Mouse (Mus musculus) CH12.LX (cell line): ENCODE data around the gene Rnf141.

Experiments used
- CTCF ChIP-seq, 2 experiments: IDR thresholded peaks in 1 of 2; conservative IDR thresholded peaks in 1 of 2; 2 replicates each; pipeline ENCODE4 v1.5.1; 2011 to 2012; ENCODE audit warnings: low read depth in 2 of 2, low read length in 2 of 2, improper control_type of control experiment in 1 of 2, inconsistent platforms in 1 of 2, mild to moderate bottlenecking in 1 of 2, moderate library complexity in 1 of 2
- IRF4 ChIP-seq: IDR thresholded peaks from 2 replicates; pipeline ENCODE4 v1.6.1; 2014; ENCODE audit warnings: low read depth, mild to moderate bottlenecking, inconsistent platforms, low read length, improper control_type of control experiment
- POLR2A ChIP-seq: IDR thresholded peaks from 2 replicates; pipeline ENCODE4 v1.6.1; 2011; ENCODE audit warnings: low read depth, mild to moderate bottlenecking, improper control_type of control experiment, low read length
- UBTF ChIP-seq: IDR thresholded peaks from 2 replicates; pipeline ENCODE4 v1.6.1; 2012; ENCODE audit warnings: low read depth, mild to moderate bottlenecking, inconsistent platforms, low read length, improper control_type of control experiment, moderate library complexity
- USF2 ChIP-seq: conservative IDR thresholded peaks from 2 replicates; pipeline ENCODE4 v1.6.1; 2011; ENCODE audit warnings: low read depth, low read length, improper control_type of control experiment

- TF ChIP-seq POLR2A = no peak
- no peak for TF ChIP-seq CTCF (conservative IDR thresholded peaks at IDR 0.05 in 1 of 2, IDR thresholded peaks at IDR 0.05 in 1 of 2; ENCODE audit: low read depth in 2 of 2, low read length in 2 of 2)
- no peak for TF ChIP-seq UBTF
- TF ChIP-seq IRF4 = no peak
- no peak for TF ChIP-seq USF2
Measured at GRCm38 (mm10) chr7:110768451-110769064, 75.7 kb downstream of the Rnf141 start.
